Mouse (Mus musculus): ENCODE measurements at regions not wholly inside any gene's neighbourhood (a gene's known extent, or its start where the extent isn't known, plus 50 kb on each side); places are given as distances from the start of the nearest gene placed in this dataset.

DNA sequence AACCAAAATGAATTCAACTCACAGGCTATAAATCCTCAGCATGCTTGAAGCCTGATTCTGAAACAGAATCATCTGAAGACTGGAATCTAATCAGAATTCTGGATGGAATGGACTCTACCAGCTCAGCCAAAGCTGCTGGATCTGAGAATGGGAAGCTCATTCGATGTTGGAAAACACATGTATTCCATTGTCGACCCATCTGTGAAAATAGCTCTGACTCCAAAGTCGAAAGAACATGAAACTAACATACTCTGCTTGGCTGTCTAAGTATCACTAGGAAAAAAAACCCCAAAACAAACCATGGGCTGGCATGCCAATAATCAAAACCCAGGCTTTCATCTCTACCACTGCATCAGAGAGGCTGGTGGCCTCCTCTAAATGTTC lies 168.7 kb upstream of the Hddc2 start:
- TF ChIP-seq HCFC1 (IDR thresholded peaks at IDR 0.05; ENCODE audit: low read depth, low read length) (no peak), CTCF (IDR thresholded peaks at IDR 0.05 in 2 of 3, conservative IDR thresholded peaks at IDR 0.05 in 1 of 3; ENCODE audit: control insufficient read depth in 1 of 3, insufficient read depth in 1 of 3, low read depth in 2 of 3, low read length in 3 of 3, poor library complexity in 1 of 3, severe bottlenecking in 1 of 3) (no peak), TAL1 (IDR thresholded peaks at IDR 0.05; ENCODE audit: low read length) (no peak), JUND (IDR thresholded peaks at IDR 0.05; ENCODE audit: low read depth, low read length) (no peak), MAX (IDR thresholded peaks at IDR 0.05; ENCODE audit: low read length) (no peak), POLR2AphosphoS5 (IDR thresholded peaks at IDR 0.05; ENCODE audit: borderline replicate concordance, low read depth, low read length) (no peak), NELFE (IDR thresholded peaks at IDR 0.05; ENCODE audit: low read depth, low read length) (no peak), POLR2A (IDR thresholded peaks at IDR 0.05; ENCODE audit: control insufficient read depth in 1 of 2, insufficient read depth in 1 of 2, low read depth in 1 of 2, low read length in 2 of 2, poor library complexity in 1 of 2) (no peak), POLR2AphosphoS2 (IDR thresholded peaks at IDR 0.05; ENCODE audit: low read length) (no peak), ZMIZ1 (IDR thresholded peaks at IDR 0.05; ENCODE audit: low read depth, low read length) (no peak), USF1 (IDR thresholded peaks at IDR 0.05; ENCODE audit: low read depth, low read length) (no peak), ZKSCAN1 (IDR thresholded peaks at IDR 0.05; ENCODE audit: low read depth, low read length) (no peak), SMC3 (IDR thresholded peaks at IDR 0.05; ENCODE audit: low read depth, low read length) (no peak), RCOR1 (IDR thresholded peaks at IDR 0.05; ENCODE audit: low read depth, low read length) (no peak)

All from MEL (cell line).